Mouse (Mus musculus) ES-Bruce4 (cell line): ENCODE results near the gene Spata6.

ENCODE experiments used
- CTCF ChIP-seq: IDR thresholded peaks from one replicate; pipeline ENCODE4 v1.8.1; 2011; ENCODE audit warnings: low read depth, low read length
- EP300 ChIP-seq: IDR thresholded peaks from 2 replicates; pipeline ENCODE4 v1.6.1; 2011; ENCODE audit warnings: low read depth, low read length; ENCODE audit not compliant: insufficient read depth
- POLR2A ChIP-seq: IDR thresholded peaks from one replicate; pipeline ENCODE4 v1.8.1; 2011; ENCODE audit warnings: low read length; ENCODE audit not compliant: insufficient read depth

GRCm38 (mm10) chr4:111685951-111686350 lies 33.8 kb upstream of the Spata6 start:
- TF ChIP-seq POLR2A (no peak), CTCF (no peak), EP300 (no peak)
